Mouse (Mus musculus): Measurements from ENCODE around the gene Pde9a. TPM values are rescaled to one million over a fixed set of nuclear protein-coding genes. Genes with fewer than 3 reads are reported as not detected.
A peak's percentile ranks its signal among the peaks of the same experiment; 100 is the strongest.

The Pde9a gene
- total and polyA plus RNA-seq, 2 experiments from 2014 or later = 5.7 to 19.5 TPM

DNA sequence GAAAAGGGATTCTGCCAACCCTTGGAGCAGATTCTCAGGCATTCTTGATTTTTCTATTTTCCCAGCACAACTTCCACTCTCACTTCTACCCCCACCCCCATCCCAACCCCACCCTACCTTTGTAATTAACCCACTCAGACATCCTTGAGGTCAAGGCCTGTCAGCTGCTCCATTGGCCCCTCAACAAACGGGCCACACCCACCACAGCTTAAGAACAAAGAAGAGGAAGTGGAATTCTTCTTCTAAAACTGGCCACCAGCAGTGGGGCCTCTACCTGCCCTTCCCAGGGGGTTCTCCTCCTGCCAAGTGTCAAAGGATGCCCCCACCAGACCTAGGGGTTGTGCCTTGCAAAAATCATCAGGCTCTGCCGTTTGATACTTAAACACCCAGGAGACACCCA is 37.0 kb downstream of the Pde9a start:
- Histone ChIP-seq H3K9me3 (replicated peaks; ENCODE audit: control insufficient read depth, low read length) (no peaks in the 10 kb centered on the region), H3K4me3 (ENCODE audit: low read depth, low read length) (no peak overlapping the region), H3K4me1 (ENCODE audit: control insufficient read depth, insufficient read depth) (peaks cover 38% of the 10 kb centered on the region), H3K27ac (ENCODE audit: low read depth) (no peak overlapping the region), H3K9ac (replicated peaks; ENCODE audit: low read depth, low read length) (no peak overlapping the region), H3K36me3 (replicated peaks; ENCODE audit: control insufficient read depth, insufficient read depth, low read length) (no peaks in the 10 kb centered on the region), H3K27me3 (ENCODE audit: control insufficient read depth, insufficient read depth, low read length) (no peaks in the 10 kb centered on the region), H3K4me2 (ENCODE audit: low read depth, low read length) (no peak overlapping the region)
- TF ChIP-seq EP300 (IDR thresholded peaks at IDR 0.05; ENCODE audit: low read depth) (no peak), CTCF (IDR thresholded peaks at IDR 0.05; ENCODE audit: low read depth) (no peak)
- ATAC-seq (ENCODE audit: insufficient read depth, low read depth) = no peak
- WGBS = 46% methylated on average over 2 of the region's 2 CpGs
- no peak for DNase-seq (ENCODE audit: low spot score)

DNA sequence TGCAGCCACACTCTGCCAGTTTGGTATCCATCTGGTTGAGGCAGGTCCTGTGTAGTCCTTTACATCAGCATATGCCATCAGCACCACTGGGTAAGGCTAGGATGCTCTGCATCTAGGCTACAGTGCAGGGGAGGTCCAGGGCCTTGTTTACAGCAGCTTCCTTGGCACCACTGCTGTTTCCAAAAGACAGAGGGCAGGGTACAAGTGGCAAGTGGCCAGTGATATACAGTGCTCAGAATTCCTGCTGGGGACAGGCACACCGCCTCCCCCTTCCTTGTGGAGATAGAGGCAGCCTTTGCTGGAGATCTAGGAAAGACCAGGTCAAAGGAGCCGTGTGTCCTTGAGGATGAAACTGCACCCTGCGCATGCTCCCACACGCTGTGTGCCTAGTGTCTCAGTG is 38.3 kb downstream of the Pde9a start:
- ATAC-seq (ENCODE audit: insufficient read depth, low read depth) = no peak
- no peak overlapping the region for H3K9ac ChIP-seq (replicated peaks; ENCODE audit: low read depth, low read length)

DNA sequence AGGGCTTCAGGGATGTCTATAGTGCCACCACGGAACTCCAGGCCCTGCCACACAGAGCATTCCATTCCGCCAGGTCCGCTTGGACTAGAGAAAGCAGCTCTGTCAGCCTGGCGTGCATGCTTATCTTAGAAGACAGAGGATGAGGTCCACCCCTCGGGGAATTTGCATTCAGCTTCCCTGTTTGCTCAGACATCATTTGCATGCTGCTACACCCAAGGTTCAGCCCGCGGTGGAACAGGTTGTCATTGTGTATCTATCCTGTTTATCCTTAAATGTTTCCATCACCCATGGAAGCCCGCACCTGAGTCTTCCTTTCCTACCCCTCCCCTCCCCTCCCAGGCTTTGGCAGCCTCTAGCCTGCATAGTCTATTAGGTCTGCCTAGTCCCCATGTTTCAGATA is 38.8 kb downstream of the Pde9a start:
- Histone ChIP-seq H3K36me3 (replicated peaks; ENCODE audit: control insufficient read depth, insufficient read depth, low read length) (no peaks in the 10 kb centered on the region; the same call in 1 of the 2 replicates), H3K4me1 (ENCODE audit: control insufficient read depth, insufficient read depth) (peaks cover 26% of the 10 kb centered on the region), H3K27me3 (ENCODE audit: control insufficient read depth, insufficient read depth, low read length) (no peaks in the 10 kb centered on the region), H3K9ac (replicated peaks; ENCODE audit: low read depth, low read length) (no peak overlapping the region), H3K27ac (ENCODE audit: low read depth) (no peak overlapping the region), H3K4me2 (ENCODE audit: low read depth, low read length) (no peak overlapping the region), H3K9me3 (replicated peaks; ENCODE audit: control insufficient read depth, low read length) (peaks cover 8% of the 10 kb centered on the region; the same call in 1 of the 2 replicates), H3K4me3 (ENCODE audit: low read depth, low read length) (no peak overlapping the region)
- DNase-seq (ENCODE audit: low spot score) (no peak), ATAC-seq (ENCODE audit: insufficient read depth, low read depth) (no peak)
- TF ChIP-seq CTCF (IDR thresholded peaks at IDR 0.05; ENCODE audit: low read depth) (no peak), EP300 (IDR thresholded peaks at IDR 0.05; ENCODE audit: low read depth) (no peak)
- 49% methylated on average over 8 of the region's 8 CpGs for WGBS

More for the DNA sequence above, 38.3 kb downstream of the Pde9a start:
- TF ChIP-seq EP300 (IDR thresholded peaks at IDR 0.05; ENCODE audit: low read depth) = no peak
- TF ChIP-seq CTCF (IDR thresholded peaks at IDR 0.05; ENCODE audit: low read depth) = no peak
- no peak overlapping the region for H3K4me3 ChIP-seq (ENCODE audit: low read depth, low read length)
- peaks cover 5% of the 10 kb centered on the region; the same call in 1 of the 2 replicates for H3K9me3 ChIP-seq (replicated peaks; ENCODE audit: control insufficient read depth, low read length)
- no peak overlapping the region for H3K27ac ChIP-seq (ENCODE audit: low read depth)
- no peaks in the 10 kb centered on the region; the same call in 1 of the 2 replicates for H3K36me3 ChIP-seq (replicated peaks; ENCODE audit: control insufficient read depth, insufficient read depth, low read length)
- no peak overlapping the region for H3K4me2 ChIP-seq (ENCODE audit: low read depth, low read length)
- H3K27me3 ChIP-seq (ENCODE audit: control insufficient read depth, insufficient read depth, low read length) = no peaks in the 10 kb centered on the region
- 72% methylated on average over 4 of the region's 4 CpGs for WGBS
- H3K4me1 ChIP-seq (ENCODE audit: control insufficient read depth, insufficient read depth) = peaks cover 30% of the 10 kb centered on the region
- no peak for DNase-seq (ENCODE audit: low spot score)

DNA sequence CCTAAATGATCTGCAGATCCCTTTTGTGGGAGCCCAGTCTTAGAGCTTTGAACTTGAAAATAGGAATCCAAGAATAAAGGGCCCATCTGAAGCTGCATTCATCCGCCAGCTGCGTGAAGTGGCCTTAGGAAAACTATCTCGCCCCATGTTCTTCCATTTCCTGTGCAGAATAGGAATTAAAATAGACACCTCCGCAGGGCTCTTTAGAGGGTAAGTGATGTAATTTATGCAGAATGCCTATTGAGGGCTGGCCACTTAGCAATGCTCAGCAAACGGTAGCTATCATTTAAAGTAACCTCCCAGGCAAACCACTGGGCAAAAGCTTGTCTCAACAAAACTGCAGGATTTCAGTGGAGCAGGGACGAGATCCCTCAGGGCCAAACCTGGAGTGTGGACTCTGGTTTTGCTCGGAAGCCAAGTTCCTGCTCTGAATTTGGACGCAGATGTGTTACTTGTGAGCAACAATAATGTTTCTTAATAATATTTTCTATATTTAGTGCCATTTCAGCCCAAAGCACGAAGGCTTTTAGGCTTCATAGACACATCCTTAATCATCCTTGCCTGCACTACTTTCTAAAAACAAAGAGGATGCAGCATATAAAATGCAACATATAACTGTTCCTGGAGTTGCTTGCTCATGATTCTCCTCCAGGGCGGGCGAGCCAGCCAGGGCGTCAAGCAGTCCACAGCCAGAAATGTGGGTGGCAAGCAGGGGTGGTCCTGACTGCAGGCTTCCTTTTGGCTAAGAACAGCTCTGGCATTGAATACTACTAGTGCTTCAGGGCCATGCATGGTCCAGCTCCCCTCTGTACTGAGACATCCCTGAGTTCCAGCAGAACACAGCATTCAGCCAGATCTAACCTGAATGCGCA is 40.1 kb downstream of the Pde9a start:
- no peak for TF ChIP-seq EP300 (IDR thresholded peaks at IDR 0.05; ENCODE audit: low read depth)
- no peak for TF ChIP-seq CTCF (IDR thresholded peaks at IDR 0.05; ENCODE audit: low read depth)
- Histone ChIP-seq H3K4me2 (ENCODE audit: low read depth, low read length) (no peak overlapping the region), H3K4me1 (ENCODE audit: control insufficient read depth, insufficient read depth) (peaks cover 15% of the 10 kb centered on the region), H3K4me3 (ENCODE audit: low read depth, low read length) (no peak overlapping the region), H3K9ac (replicated peaks; ENCODE audit: low read depth, low read length) (no peak overlapping the region), H3K36me3 (replicated peaks; ENCODE audit: control insufficient read depth, insufficient read depth, low read length) (no peaks in the 10 kb centered on the region; the same call in 1 of the 2 replicates), H3K27ac (ENCODE audit: low read depth) (peak overlapping the region; percentile 22; the same call in 1 of the 2 replicates), H3K9me3 (replicated peaks; ENCODE audit: control insufficient read depth, low read length) (peaks cover 8% of the 10 kb centered on the region; the same call in 1 of the 2 replicates), H3K27me3 (ENCODE audit: control insufficient read depth, insufficient read depth, low read length) (no peaks in the 10 kb centered on the region)
- peak; percentile 61 for ATAC-seq (ENCODE audit: insufficient read depth, low read depth)
- peak; percentile 50 for DNase-seq (ENCODE audit: low spot score)
- 43% methylated on average over 13 of the region's 13 CpGs for WGBS

DNA sequence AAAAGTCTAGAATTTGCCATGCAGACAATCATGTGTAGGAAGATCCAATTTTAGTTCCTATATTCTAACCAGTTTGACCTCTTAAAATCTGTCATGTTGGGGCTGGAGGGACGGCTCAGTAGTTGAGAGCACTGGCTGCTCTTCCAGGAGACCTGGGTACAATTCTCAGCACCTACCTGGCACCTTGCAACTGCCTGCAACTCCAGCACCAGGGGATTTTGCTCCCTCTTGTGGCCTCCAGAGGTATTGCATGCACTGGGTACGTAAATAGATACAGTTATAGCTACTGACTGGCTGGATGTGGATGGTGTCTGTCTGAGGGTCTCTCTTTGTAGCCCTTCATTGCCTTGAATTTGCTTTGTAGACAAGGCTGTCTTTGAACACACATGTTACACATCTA is 43.4 kb downstream of the Pde9a start:
- TF ChIP-seq CTCF (IDR thresholded peaks at IDR 0.05; ENCODE audit: low read depth) (peak; percentile 30; the same call in 1 of the 2 replicates), EP300 (IDR thresholded peaks at IDR 0.05; ENCODE audit: low read depth) (no peak)
- 88% methylated on average over 2 of the region's 2 CpGs for WGBS
- no peak for ATAC-seq (ENCODE audit: insufficient read depth, low read depth)
- no peak overlapping the region for H3K27ac ChIP-seq (ENCODE audit: low read depth)
- no peaks in the 10 kb centered on the region; the same call in 1 of the 2 replicates for H3K36me3 ChIP-seq (replicated peaks; ENCODE audit: control insufficient read depth, insufficient read depth, low read length)
- H3K4me3 ChIP-seq (ENCODE audit: low read depth, low read length) = no peak overlapping the region
- H3K4me2 ChIP-seq (ENCODE audit: low read depth, low read length) = no peak overlapping the region
- peaks cover 8% of the 10 kb centered on the region; the same call in 1 of the 2 replicates for H3K9me3 ChIP-seq (replicated peaks; ENCODE audit: control insufficient read depth, low read length)
- no peaks in the 10 kb centered on the region for H3K27me3 ChIP-seq (ENCODE audit: control insufficient read depth, insufficient read depth, low read length)
- H3K9ac ChIP-seq (replicated peaks; ENCODE audit: low read depth, low read length) = no peak overlapping the region
- DNase-seq (ENCODE audit: low spot score) = no peak
- H3K4me1 ChIP-seq (ENCODE audit: control insufficient read depth, insufficient read depth) = peaks cover 15% of the 10 kb centered on the region; the same call in 1 of the 2 replicates

All from heart, postnatal 0 days (tissue).